Mouse (Mus musculus): ENCODE measurements around the gene Gm20489. TPM values are rescaled to one million over a fixed set of nuclear protein-coding genes. Genes with fewer than 3 reads are reported as not detected.
A peak's percentile ranks its signal among the peaks of the same experiment; 100 is the strongest.

Gm20489 gene
- total RNA-seq, 2 experiments from 2014 or later, result not detected

DNA sequence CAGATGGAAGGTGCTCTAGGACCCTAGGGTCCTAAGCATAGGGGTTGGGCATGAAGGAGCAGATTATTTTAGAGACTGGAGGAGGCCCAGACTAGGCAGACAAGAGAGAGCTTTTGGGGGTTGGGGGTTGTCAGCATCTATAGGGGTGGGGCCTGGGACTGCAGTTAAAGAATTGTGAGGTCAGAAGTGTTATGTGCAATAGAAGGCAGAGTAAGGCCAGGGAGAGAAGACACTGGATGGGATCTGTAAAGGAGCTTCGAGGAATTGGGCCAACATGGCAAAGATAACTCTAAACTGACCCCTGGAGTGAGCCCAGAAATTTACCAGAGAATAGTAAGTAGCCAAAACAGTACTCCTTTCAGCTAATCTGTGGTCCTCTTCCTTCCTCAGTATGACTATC, 4.9 kb downstream of the Gm20489 start, which contains the start of gene Gm614:
Gene Gm614 (minus strand): TSS at position 101 of the 400 bp plus-strand sequence.
- no peak for DNase-seq (ENCODE audit: low spot score in 2 of 2)

DNA sequence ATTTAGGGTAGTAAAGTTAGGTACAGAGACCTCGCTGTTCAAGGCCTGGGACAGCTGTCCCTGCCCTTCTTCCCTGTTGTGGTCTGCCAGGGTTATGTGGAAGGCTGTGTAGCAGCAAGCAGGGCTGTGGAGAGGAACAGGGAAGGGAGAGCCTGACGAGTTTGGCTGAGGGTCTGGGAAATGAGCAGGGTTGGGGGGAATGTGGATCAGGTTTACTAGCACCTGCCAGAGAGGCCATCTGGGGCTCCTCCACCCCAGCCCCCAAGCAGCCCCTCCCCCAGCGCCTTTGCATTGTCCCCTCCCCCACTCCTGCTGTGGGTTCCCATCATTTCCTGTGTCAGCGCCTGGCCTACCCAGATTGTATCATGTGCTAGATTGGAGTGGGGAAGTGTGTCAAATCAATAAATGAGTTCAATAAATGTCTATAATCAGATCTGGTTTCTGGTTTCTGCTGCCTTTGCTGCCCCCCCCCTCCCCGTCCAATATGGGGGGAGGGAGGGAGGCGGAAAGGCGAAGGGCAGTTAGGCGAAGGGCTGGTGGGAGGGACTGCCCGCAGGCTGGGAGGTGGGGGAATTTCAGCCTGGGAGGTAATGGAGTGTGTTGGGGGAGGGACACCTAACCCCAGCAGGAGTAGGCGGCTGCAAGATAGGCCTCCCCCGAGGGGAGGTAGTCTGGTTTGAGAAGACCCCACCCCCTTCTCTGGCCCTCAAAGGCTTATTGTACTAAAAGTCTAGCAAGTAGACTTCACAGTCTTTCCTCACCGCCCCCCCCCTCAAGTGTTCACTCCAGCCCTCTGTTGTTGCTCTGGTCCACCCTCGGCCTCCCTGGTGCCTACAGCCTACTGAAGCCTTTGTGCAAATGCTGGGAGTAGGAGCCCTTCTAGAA, 8.1 kb downstream of the Gm20489 start:
- no peak for DNase-seq (ENCODE audit: low spot score in 2 of 2)

DNA sequence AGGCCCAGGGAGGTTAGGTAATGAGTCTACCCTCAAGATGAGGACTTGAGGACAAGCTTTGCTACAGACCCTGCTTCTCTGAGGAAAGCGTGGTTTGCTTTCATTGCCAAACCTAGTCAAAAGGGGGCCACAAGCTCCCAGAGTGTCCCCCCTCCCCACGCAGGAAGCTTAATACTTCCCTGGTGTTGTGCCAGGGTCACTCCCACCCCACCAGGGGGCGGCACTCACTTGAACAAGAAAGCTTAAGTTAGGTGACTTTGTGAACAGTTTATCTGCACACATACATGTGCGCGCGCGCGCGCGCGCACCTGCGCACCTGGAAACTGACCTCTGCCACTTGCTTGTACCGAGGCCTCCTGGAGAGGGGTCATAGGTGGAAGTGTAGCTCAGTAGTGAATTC, 12.2 kb downstream of the Gm20489 start:
- DNase-seq (ENCODE audit: low spot score in 2 of 2), result no peak

DNA sequence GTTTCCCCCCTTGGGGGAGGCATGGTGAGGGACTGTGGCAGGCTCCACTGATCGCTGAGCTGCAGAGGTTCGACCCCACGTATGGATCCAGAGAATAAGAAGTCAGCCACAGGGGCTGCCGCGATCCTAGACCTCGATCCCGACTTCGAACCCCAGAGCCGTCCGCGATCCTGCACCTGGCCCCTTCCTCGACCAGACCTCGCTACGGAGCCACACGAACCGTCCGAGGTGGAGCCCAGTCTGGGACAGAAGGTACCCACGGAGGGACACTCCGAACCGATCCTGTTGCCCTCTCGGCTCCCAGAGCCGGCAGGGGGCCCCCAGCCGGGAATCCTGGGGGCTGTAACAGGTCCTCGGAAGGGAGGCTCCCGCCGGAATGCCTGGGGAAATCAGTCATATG, 14.1 kb downstream of the Gm20489 start:
- no peak for DNase-seq (ENCODE audit: low spot score in 2 of 2)

DNA sequence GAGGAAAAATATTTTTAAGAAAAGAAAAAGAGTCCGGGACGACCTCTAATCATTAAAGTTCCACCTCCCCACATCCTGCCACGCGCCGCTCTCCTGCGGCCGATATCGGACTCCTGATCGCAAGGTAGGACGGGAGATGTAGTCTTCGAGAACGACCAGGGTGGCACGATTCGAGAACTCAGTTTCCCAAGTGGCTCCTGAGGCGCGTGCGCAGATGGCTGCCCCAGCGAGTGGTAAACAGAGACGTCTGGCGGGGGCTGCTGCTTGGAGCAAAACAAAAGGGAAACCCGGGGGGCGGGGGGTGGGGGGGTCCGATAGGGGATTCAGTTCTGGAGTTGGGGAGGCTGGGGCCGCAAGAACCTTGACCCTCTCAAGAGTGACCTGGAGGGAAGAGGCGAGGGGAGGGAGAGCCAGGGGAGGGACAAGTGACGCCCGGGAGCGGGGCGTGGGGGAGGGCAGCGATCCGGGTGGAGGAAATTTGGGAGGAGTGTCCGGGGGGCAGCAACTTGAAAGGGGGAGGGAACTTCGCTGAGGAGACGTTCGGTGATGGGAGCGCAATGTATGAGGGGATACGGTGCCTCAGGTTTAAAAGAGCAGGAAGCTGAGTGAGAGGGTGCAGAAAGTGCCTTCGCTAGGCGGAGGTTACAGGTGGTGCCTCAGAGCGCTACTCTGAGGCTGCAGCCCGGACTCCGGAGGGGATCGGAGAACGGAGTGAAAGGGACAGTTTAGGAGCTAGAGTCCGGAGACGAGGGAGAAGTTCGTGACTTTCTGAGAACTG, 14.7 kb downstream of the Gm20489 start, which contains the start of gene Foxo4:
Gene Foxo4 (plus strand): TSS at position 577 of the 778 bp plus-strand sequence.
- peak; percentile 71 to 90 for DNase-seq (ENCODE audit: low spot score in 2 of 2)

DNA sequence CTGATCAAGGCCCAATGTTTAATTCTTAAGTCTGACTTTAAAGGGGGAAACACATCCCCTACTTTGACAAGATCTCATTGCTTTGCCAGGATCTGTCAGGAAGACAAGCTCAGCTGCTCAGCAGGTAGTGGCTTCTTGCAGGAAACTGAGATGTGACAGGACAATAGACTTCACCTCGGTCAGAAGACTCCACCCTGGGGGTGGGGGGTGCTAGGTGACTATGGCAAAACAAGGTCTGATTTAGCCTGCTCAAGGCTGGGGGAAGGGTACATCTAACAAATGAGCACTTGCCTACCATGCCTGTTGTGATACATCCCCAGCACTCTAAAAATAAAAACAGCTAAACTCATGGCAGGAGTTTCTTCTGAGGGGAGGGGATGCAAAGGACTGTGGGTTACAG, 23.8 kb downstream of the Gm20489 start:
- DNase-seq (ENCODE audit: low spot score in 2 of 2), result no peak

DNA sequence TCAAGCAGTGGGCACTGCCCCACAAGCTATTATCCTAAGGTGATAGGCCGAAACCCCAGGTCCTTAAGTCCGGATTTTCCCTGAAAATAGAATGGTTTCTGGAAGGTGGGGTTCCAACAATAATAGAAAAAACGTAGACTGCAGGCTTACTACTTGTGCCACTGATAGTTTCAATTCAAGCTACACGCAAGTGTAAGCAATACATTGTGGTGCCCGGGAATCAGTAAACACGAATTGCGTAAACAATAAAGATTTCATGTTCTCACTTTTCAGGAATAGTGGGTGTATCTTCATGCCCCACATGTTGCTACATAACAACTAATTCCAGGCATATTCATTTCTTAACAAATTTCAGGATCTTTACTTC, 46.0 kb downstream of the Gm20489 start:
- DNase-seq (ENCODE audit: low spot score in 2 of 2), result no peak

DNA sequence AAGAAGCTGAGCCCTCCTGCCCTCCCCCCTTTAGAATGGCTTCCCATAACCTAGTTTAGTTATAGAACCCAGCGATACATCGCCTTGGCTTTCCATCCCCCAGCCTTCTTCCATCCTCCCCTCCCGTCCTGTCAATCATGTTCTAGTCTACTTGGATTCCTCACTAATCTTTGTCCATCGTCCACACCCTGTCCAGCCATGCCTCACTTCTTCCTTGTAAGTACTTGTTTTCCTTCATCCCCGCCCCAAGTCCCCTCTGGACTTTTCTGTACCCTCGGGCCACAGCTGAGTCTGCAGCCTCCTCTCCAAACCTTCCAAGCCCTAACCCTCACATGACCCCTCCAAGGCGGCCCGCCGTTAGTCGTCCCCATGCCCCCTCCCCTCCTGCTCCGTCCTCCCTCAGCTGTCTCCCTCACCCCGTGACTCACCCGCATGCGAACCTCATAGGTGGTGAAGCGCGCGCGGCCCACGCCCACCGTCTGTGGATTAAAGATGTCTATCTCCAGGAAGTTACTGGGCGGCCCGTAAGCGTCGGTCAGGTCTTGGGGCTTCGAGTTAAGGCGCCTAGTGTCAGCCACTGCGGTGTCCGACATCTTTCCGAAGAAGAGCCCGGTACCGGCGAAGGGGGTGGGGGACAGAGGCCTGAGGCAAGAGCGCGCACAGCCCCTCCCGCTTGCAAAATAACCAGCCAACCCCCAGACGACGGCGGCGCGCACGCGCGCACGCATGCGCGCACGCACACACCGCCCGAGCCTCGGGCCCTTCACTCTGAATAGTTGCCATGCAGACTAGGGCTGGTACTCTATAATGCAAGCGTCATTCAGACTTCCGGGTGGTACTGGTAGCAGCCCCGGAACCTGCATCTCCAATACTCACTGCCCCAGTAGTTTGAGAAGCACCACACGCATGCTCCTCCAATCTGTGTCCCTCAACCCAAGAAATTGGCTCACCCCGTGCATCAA, 46.7 kb downstream of the Gm20489 start, which contains the start of gene Snx12:
Gene Snx12 (minus strand): TSS at position 730 of the 962 bp plus-strand sequence.
- peak; percentile 86 to 94 for DNase-seq (ENCODE audit: low spot score in 2 of 2)

Other genes with a start within 250 kb of the Gm20489 start
- not detected for gene Tex11, start 209.4 kb downstream of the Gm20489 start, total RNA-seq (2021)
- 1 to 10 TPM; 7.7 to 7.8 TPM for gene Slc7a3, start 183.0 kb downstream of the Gm20489 start, total RNA-seq (2021)
- gene Snx12, start 46.5 kb downstream of the Gm20489 start, total RNA-seq (2021), result 10 to 100 TPM; 76.8 to 82.5 TPM
- 10 to 100 TPM; 16.7 to 17.2 TPM for gene Foxo4, start 14.5 kb downstream of the Gm20489 start, total RNA-seq (2021)
- not detected for gene Gm614, start 5.0 kb downstream of the Gm20489 start, total RNA-seq (2021)
- gene Il2rg, start 768 bp downstream of the Gm20489 start, total RNA-seq (2021), result 1 to 10 TPM; 1.8 to 2.7 TPM
- 10 to 100 TPM; 31.0 to 32.8 TPM for gene Med12, start 5.0 kb upstream of the Gm20489 start, total RNA-seq (2021)
- 100 to 1,000 TPM; 212 to 221 TPM for gene Nlgn3, start 30.1 kb upstream of the Gm20489 start, total RNA-seq (2021)
- 1 to 10 TPM; 4.6 to 5.5 TPM for gene Gjb1, start 107.4 kb upstream of the Gm20489 start, total RNA-seq (2021)
- gene Zmym3, start 151.8 kb upstream of the Gm20489 start, total RNA-seq (2021), result 100 to 1,000 TPM; 131 to 135 TPM
- 100 to 1,000 TPM; 142 to 155 TPM for gene Nono, start 160.3 kb upstream of the Gm20489 start, total RNA-seq (2021)
- 1 to 10 TPM in 1 of 2 experiments, under 1 TPM in 1; 0.74 to 1.5 TPM for gene Itgb1bp2, start 180.1 kb upstream of the Gm20489 start, total RNA-seq (2021)

All from layer of hippocampus, postnatal 14 days (tissue).